Mouse (Mus musculus) layer of hippocampus, postnatal 10 days (tissue): ENCODE results near the gene Gm37240. TPM values are rescaled to one million over a fixed set of nuclear protein-coding genes. Genes with fewer than 3 reads are reported as not detected.
A peak's percentile ranks its signal among the peaks of the same experiment; 100 is the strongest.
"Not testable (repeated sequence)": the region's sequence is repeated elsewhere in the genome, so short reads cannot be mapped to it uniquely, and the experiment has no call there.

Experiments used
- DNase-seq, 2 experiments: peaks; one replicate each; pipeline ENCODE4 v3.0.0; 2021; ENCODE audit warnings: low spot score in 2 of 2
- total RNA-seq, 2 experiments: library from RNA; stranded (reverse); gene quantifications; 2 replicates each; pipeline ENCODE4 v1.2.3; 2021

Gm37240 gene
- total RNA-seq, 2 experiments from 2014 or later: 0.75 to 0.80 TPM

DNA sequence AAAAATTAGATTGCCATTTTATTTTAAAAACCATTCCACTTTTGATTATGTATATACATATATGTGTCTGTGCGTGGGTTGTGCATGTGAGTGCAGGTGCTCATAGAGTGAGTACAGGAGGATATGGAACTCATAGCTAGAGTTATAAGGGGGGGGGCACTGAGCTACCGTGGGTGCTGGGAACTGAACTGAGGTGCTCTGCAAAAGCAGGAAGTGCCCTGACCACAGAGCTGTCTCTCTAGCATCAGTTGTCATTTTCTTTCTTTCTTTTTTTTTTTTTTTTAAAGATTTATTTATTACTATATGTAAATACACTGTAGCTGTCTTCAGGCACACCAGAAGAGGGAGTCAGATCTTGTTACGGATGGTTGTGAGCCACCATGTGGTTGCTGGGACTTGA is 1025.5 kb downstream of the Gm37240 start:
- not testable (repeated sequence) for DNase-seq

DNA sequence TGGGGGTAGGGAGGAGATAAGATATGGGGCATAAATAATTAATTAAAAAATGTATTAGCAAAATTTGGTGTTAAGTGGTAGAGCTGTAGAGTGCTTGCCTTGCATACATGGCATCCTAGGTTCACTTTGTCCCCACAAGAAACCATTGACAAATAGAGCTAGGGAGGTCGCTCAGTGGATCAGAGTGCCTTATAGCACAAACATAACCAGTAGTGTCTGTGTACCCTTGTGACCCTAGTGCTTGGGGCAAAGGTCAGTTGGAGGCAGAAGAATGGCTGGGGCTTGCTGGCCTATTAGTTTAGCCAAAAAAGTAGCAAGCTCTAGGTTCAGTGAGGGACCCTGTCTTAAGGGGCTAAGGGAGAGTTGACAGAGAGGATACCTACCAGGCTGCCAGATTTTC is 1026.6 kb downstream of the Gm37240 start:
- DNase-seq: no peak

DNA sequence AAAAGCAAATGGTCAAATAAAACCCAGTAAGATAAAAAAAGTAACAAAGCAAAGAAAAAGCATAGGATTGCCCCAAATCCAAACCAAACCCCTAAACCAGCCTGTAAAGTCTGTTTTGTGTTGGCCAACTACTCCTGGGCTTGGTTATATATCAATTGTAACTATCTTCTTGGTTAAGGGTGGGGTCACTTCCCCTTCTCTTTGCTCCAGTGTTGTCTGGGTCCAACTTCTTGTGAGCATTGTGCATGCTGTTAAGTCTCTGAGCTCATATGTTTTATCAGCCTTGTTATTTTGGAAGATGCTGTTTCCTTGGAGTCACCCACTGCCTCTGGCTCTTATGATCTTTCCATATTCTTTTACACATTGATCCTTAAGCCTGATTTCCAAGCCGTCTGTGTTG is 1032.9 kb downstream of the Gm37240 start:
- DNase-seq: no peak

DNA sequence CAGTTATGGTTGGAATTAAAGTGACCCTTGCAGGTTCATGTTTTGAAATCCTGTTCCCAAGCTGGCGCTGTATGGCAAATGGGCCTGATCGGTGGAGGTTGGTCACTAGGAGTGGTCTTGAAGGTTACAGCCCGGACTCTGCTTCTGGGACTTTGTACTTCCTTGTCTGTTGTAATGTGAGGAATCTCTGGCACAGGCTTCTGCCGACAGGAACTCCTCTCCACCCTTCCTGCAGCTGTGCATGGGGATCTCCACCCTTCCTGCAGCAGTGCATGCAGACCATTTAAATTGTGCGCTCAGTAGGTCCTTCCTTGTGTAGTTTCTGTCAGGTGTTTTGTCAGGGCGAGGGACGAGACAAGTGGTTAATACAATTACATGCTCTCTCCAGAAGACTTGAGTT is 1034.4 kb downstream of the Gm37240 start:
- DNase-seq: no peak

DNA sequence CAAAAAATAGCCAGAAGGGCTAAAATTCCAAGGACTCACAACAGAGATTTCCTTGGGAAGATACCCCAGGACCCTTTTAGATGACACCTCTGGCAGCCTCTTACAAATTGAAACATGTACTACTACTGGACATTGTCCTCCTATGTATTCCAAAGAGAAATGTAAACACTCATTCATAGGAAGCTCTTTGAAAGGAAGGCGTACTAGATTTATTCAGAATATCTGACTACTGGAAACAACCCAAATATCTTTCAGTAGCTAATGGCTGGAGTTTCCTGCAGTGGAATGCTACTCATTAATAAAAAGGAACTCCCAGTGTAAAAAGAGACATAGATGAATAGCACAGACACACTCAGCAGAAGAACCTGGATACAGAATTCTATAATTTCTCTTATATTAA is 1035.5 kb downstream of the Gm37240 start:
- DNase-seq: no peak

DNA sequence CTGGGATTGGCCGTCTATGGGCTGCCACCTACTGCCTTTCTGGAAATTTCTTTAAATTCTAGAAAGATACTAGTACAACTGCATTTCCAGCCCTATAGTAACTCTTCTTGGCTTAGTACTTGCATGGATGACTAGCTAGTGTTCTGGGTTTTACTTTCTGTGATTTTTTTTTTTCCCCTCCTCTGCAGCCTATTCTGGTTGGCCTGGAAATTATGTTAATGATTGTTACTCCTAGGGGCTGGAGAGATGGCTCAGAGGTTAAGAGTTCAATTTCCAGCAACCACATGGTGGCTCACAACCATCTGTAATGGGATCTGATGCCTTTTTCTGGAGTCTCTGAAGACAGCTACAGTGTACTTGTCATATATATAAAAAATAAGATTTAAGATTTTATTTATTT is 1036.9 kb downstream of the Gm37240 start:
- no peak for DNase-seq

DNA sequence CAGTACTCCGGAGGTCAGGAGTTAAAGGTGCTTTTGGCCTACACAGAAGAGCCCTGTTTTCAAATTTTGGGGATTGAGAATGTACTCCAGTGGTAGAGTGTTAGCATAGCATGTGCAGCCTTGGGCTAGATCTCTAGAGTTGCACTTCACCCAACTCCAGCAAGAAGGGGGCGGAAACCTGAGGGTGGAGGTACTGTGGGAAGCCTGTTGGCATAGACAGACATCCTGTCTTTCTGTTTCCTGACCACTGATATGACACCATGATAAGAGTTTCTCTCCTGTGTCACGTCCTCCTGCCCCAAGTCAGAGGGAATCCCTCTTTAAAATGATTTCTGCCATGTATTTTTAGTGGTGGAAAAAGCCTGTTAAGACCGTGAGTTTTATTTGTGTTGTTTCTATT is 1038.5 kb downstream of the Gm37240 start:
- no peak for DNase-seq

DNA sequence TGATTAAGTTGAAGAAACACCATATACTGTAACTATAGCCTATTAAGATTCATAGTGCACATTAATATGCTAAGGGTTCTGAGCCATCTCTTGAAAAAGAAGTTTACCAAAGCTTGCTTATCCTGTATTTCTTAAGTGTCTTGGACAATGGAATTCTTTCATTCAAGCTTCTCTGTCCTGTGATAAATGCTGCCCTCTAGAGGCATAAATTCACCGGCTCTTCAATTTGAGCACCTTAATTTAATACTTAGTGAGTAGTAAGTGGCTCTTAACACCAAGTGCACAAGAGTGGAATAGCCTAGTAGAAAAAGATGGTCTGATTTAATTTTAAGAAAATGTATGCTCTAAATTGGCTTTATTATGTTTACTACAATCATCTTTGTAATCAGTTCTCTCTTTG is 1043.7 kb downstream of the Gm37240 start:
- DNase-seq: peak; percentile 47 to 57

DNA sequence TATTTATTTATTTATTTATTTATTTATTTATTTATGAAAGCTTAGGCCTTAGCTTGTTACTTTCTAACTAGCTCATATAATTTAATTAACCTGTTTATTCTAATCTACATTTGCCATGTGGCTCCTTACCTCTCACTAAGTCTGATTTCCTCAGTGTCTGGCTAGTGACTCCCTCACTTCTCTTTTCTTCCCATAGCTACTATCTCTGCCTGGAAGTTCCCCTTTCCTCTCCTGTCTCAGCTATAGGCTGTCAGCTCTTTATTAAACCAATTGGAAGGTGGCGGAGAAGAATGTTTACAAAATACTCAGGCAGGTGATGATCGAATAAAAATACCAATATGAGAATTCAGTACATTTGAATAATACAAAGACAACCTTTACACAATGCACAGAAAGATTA is 1044.5 kb downstream of the Gm37240 start:
- DNase-seq: no peak

DNA sequence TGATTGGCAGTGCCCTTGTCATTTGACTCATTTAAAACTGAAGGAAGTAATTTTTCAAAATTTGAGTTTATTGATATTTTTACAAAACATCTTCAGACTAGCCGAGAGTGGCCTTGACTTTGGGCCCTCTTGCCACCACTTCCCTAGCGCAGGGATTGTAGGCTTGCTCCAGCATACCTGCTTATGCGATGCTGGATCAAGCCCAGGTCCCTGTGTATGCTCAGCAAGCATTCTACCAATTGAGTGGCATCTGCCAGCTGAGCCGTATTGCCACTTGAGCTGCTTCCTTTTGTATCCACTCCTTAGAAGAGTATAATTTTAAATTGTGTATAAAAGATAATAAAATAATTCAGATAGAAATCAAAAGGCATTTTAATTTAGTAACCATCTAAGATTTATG is 1046.0 kb downstream of the Gm37240 start:
- no peak for DNase-seq

DNA sequence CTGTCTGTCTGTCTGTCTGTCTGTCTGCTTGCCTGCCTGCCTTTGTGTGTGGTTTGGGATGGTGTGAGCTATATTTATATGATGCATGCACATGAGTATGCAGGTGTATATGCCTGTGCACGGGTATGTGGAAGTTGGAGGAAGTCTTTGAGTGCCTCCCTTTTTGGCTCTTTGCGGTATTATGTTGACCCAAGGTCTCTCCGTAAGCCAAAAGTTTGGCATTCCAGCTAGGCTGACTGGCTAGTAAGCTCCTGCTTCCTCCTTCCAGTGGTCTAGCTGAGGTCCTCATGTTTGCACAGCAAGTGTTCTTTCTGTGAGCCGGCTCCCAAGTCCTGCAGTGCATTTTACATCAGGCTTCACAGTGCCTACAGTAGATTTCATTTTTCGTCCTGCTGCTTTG is 1047.8 kb downstream of the Gm37240 start:
- no peak for DNase-seq

DNA sequence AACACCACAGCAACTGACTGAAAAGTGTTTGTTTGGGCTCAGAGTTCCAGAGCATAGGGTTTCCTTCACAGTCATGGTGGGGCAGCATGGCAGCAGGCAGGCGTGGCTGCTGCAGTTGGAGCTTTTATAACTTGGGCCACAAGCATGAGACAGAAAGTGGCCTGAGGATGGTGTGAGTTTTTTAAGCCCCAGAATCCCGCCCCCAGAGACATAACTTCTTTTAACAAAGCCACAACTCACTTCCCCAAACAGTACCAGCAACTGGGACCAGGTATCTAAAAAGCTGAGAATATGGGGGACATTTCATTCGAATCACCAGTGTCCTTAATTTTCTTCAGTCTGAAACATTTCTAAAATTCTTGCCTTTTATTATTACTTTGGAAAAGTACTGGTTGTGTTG is 1049.3 kb downstream of the Gm37240 start:
- DNase-seq: no peak

DNA sequence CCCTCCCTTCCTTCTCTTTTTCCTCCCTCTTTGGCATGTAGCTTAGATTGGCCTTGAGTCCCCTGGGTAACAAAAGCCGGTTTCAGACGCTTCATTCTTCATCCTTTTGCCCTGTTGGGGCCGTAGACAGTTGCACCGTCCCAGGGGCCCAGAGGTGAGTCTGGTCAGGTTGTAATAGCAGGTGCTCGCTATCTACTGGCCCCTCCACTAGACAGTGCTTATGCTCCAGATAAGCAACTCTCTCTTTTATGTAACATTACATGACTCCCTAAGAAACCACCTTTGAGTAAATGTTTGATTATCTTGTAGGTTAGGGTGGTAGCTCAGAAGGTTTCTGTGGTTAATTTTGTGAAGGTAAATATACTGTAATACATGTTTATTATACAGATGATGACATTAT is 1051.3 kb downstream of the Gm37240 start:
- no peak for DNase-seq

DNA sequence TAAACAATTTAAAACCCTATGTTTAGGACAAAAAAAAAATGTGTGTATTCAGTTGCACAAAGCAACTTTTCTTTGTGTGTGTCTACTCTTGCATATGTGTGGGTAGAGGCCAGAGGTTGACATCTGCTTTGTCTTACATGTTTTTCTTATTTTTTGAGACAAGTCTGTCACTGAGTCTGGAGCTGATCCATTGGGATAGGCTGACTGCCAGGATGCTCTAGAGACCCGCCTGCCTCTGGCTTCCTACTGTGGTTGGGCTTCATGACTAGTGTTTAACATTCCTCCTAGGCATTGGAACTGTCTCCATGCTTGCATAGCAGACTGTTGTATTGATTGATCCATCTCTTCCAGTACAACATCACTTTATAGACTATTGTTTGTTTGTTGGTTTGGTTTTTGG is 1058.0 kb downstream of the Gm37240 start:
- no peak for DNase-seq

DNA sequence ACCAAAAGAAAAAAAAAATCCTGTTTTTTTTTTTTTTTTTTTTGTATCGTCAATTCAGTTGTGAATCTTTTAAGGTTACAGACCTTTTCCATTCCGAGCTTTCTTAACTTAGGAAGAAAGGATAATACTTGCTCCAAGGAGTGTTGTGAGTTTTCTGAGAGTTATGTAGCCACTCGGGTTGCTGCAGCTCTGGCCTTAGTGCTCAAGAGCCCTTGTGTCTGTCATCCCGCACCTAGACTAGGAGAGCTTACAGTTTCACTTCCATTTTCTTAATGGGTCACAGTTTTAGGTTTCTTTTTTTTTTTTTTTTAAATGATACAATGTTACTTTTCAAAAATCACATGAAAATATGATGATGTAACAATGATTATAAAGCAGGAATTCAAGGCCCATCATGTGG is 1059.7 kb downstream of the Gm37240 start:
- no peak for DNase-seq

DNA sequence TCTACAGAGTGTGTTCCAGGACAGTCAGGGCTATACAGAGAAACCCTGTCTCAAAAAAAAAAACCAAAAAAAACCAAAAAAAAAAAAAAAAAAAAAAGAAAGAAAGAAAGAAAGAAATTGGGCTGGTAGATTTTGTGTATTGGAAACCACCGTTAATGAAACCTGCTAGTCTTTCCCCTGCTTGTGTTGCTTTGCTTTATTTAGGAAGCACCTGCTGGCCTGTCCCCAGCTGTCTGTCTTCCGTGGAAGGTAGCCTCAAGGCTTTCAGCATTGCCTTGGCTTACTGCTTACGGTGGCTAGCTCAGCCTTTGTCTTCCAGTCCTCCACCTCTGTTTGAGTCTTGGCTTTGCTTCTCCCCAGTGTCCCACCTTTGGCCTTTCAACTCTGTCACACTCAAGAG is 1060.4 kb downstream of the Gm37240 start:
- no peak for DNase-seq

DNA sequence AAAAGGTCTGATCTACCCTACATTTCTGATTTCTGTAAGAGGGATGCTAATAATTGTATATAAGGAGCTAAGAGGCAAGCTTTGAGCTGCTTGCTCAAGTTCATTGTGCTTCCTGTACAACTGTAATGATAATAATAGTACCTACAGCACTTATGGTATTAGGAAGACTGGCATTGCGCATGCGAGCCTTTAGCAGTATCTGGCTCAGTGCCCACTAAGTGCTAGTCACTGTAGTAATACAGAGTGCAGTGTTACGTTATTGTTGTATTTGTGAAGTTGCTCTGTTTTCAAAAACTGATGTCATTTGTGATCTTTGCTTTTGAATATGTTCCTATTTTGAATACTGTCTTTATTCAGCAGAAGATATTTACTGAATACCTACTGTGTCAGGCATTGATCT is 1060.9 kb downstream of the Gm37240 start:
- DNase-seq: no peak

DNA sequence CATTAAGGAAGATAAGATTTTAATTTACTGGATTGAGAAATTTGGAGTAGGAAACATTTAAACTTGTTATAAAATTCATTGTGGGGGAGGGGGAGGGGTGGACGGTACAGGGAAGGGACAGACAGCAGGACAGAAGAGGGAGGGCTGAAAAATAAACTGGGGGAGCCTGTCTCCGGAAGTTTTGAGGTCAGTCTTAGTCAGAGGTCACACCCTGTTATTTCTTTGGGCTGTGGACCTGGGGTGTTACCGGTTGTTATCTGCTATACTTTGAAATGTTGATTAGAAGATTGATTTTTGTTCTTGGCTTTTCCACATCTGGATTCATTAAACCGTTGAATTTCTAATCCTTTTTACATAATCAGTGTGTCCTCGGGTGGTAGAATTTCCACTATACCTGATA is 1061.3 kb downstream of the Gm37240 start:
- no peak for DNase-seq

DNA sequence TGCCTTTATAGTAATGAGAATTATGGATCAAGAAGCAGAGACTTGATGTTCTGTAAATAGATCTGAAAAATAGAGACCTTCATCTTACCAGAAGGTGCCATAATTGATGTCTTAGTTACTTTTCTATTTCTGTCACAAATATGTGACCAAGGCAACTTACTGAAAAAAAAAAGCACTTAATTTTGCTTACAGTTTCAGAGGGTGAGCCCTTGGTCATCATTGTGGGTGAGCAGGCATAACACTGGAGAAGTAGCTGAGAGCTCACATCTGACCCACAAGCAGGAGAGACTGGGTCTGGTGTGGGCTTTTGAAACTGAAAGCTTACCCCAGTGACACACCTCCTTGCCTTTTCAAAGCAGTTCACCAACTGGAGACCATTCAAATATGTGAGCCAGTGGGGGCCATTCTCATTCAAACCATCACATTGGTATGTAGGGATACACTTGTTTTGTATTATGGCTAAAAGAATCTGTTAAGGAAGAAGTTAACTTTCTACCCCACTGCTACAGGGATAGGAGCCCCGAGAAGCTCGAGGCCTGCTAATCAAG is 1066.6 kb downstream of the Gm37240 start:
- DNase-seq: no peak

DNA sequence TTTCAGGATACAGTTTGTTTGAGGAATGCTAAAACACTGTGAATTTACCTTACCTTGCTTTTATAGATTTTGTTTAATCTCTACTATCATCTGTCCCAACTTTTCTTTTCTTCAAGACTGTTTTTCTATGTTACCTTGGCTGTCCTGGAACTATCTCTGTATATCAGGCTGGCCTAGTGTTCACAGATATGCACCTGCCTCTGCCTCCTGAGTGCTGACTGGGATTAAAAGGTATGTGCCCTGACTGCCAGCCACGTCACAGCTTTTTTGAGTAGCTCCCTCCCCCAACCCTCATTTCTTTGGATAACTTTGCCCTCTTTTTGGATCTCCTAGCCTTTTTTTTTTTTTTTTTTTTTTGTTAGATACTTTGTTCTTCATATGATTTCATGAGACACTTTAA is 1070.4 kb downstream of the Gm37240 start:
- DNase-seq: no peak

DNA sequence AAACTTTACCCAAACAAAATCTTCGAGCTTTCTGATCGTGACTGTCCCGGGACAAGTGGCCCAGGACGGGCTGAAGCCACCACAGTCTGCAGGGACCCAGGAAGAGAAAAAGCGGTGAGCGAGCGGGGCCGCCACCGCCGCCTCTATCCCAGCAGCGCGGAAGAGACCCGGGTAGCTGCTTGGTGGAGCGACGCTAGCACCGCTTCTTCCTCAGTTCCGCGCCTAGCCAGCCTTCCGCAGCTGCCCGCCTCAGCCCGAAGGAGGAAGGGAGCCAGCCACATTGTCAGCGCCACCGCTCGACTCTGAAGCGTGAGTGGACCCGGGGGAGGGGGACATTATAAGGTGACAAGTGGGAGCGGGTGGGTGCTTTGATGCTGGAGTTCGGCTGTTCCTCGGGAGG is 1071.9 kb downstream of the Gm37240 start:
- peak; percentile 38 to 52 for DNase-seq

DNA sequence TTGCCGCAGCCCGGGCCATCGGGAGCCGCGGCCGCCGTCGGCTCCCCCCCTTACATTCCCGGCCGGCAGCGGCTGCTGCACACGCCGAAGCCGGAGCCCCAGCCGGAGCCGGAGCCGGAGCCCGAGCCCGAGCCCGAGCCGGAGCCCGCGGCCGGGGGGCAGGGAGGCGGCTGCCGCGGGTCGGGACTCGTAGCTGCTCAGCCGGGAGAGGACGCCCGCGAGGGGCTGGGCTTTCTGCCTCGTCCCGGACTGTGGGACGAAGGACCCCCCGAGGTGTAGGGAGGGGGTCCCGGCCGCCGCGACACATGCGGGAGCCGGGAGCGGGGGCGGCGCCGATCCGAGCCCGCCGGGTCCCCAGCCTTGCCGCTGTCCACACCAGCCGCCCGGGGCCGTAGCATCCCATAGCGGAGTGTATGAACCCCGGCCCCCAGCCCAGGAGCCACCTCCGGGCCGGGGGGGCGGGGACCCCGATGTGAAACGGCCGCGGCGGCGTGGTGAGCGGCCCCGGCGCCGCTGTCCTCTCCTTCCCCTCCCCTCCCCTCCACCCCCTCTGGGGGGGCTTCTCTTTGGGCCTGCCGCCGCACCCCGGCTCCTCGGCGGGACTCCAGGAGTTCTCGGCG is 1072.4 kb downstream of the Gm37240 start, which contains the start of gene Fbxw7:
Gene Fbxw7 (plus strand): TSS at position 507 of the 620 bp plus-strand sequence.
- no peak for DNase-seq

DNA sequence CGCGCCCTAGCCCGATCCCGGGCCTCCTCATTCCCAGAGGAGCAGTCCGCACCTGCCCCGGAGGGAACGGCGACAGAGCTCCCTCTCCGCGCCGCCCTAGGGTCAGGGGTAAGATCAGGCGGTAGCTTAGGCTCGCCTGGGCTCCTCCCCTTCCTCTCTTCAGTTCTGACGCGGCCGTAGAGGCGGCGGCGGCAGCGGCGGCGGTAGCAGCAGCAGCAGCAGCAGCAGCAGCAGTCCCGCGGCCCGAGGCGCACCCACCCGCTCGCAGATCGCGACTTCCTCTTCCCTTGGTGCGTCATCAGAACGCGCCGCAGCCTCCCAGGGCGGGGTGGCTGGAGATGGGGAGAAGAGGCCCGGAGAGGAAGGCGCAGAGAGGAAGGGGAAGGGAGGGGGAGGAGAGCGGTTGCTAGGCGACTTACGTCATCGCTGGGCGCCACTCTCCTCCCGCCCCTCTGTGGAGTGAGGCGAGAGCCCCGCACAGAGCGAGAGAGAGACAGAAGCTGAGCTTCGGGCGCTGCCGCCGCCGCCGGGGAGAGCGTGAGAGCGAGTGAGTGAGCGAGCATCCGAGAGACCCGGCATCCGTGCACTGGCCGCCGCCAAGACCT is 1073.1 kb downstream of the Gm37240 start:
- DNase-seq: peak; percentile 100
